Mouse (Mus musculus): Measurements from ENCODE around the gene Cdr2l. TPM values are rescaled to one million over a fixed set of nuclear protein-coding genes. Genes with fewer than 3 reads are reported as not detected.
A peak's percentile ranks its signal among the peaks of the same experiment; 100 is the strongest.

The Cdr2l gene
- polyA plus RNA-seq, 1 experiment: 8.2 TPM

GRCm38 (mm10) chr11:115406858-115407401 lies 25.2 kb downstream of the Cdr2l start:
- no peak for DNase-seq (ENCODE audit: low read depth)

- no peak for DNase-seq (ENCODE audit: low read depth)
Observed at GRCm38 (mm10) chr11:115408266-115408920, 26.7 kb downstream of the Cdr2l start.

- no peak for DNase-seq (ENCODE audit: low read depth)
Observed at GRCm38 (mm10) chr11:115409556-115409955, 27.8 kb downstream of the Cdr2l start.

GRCm38 (mm10) chr11:115419531-115420237 lies 38.0 kb downstream of the Cdr2l start, which contains the start of the genes Atp5h and Kctd2:
Gene Atp5h (minus strand): TSS chr11:115419962.
Gene Kctd2 (plus strand): TSS chr11:115420128.
- peak; percentile 63 for DNase-seq (ENCODE audit: low read depth)

GRCm38 (mm10) chr11:115420336-115421190 lies 38.8 kb downstream of the Cdr2l start:
- no peak for DNase-seq (ENCODE audit: low read depth)

GRCm38 (mm10) chr11:115421328-115421727 lies 39.6 kb downstream of the Cdr2l start:
- no peak for DNase-seq (ENCODE audit: low read depth)

GRCm38 (mm10) chr11:115421972-115422371 lies 40.3 kb downstream of the Cdr2l start:
- DNase-seq (ENCODE audit: low read depth): no peak

GRCm38 (mm10) chr11:115423091-115423490 lies 41.4 kb downstream of the Cdr2l start:
- no peak for DNase-seq (ENCODE audit: low read depth)

GRCm38 (mm10) chr11:115424666-115425065 lies 43.0 kb downstream of the Cdr2l start:
- DNase-seq (ENCODE audit: low read depth): no peak

GRCm38 (mm10) chr11:115425671-115426070 lies 44.0 kb downstream of the Cdr2l start:
- no peak for DNase-seq (ENCODE audit: low read depth)

GRCm38 (mm10) chr11:115427482-115428331 lies 46.0 kb downstream of the Cdr2l start:
- DNase-seq (ENCODE audit: low read depth): no peak

GRCm38 (mm10) chr11:115429307-115429706 lies 47.6 kb downstream of the Cdr2l start:
- no peak for DNase-seq (ENCODE audit: low read depth)

- no peak for DNase-seq (ENCODE audit: low read depth)
Observed at GRCm38 (mm10) chr11:115430561-115430960, 48.8 kb downstream of the Cdr2l start.

GRCm38 (mm10) chr11:115432814-115433213 lies 51.1 kb downstream of the Cdr2l start:
- DNase-seq (ENCODE audit: low read depth): no peak

- DNase-seq (ENCODE audit: low read depth): no peak
Observed at GRCm38 (mm10) chr11:115433342-115433741, 51.6 kb downstream of the Cdr2l start.

GRCm38 (mm10) chr11:115435596-115436337 lies 54.1 kb downstream of the Cdr2l start:
- DNase-seq (ENCODE audit: low read depth): no peak

- DNase-seq (ENCODE audit: low read depth): no peak
Observed at GRCm38 (mm10) chr11:115437571-115438122, 55.9 kb downstream of the Cdr2l start.

GRCm38 (mm10) chr11:115439326-115439725 lies 57.6 kb downstream of the Cdr2l start:
- DNase-seq (ENCODE audit: low read depth): no peak

GRCm38 (mm10) chr11:115439906-115440595 lies 58.3 kb downstream of the Cdr2l start, which contains the start of gene Trim80:
Gene Trim80 (plus strand): TSS chr11:115440545.
- no peak for DNase-seq (ENCODE audit: low read depth)
